Mouse (Mus musculus): ENCODE measurements at regions not wholly inside any gene's neighbourhood (a gene's known extent, or its start where the extent isn't known, plus 50 kb on each side); places are given as distances from the start of the nearest gene placed in this dataset.

DNA sequence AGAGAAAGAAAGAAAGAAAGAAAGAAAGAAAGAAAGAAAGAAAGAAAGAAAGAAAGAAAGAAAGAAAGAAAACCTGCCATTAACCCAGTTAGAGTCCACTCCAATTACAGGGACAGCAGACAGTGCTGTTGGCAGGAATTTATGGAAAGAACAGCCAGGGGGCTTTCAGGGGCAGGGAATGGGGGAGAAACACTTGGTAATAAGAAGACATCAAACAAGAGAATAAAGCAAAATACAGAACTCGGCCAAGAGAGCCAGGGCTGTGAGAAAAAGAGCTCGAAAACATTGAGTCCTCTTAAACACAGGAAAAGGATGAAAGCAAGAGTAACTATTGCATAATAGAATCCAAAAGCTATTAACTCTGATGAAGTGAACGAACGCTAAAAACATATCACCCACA, 371.0 kb upstream of the Hs6st1 start:
- TF ChIP-seq POLR2A (IDR thresholded peaks at IDR 0.05; ENCODE audit: insufficient read depth, low read depth, low read length) (no peak), EP300 (IDR thresholded peaks at IDR 0.05; ENCODE audit: insufficient read depth, low read depth, low read length) (no peak)

Measured in heart, adult 2 months (tissue).